Mouse (Mus musculus) E14TG2a.4 (cell line): ENCODE measurements around the gene Pou2f3.

Experiments used
- CTCF ChIP-seq: conservative IDR thresholded peaks from 2 replicates; pipeline ENCODE4 v1.5.1; 2014; ENCODE audit warnings: low read length
- NANOG ChIP-seq: IDR thresholded peaks from 2 replicates; pipeline ENCODE4 v1.6.1; 2014; ENCODE audit warnings: borderline replicate concordance, low read length, mixed read lengths

GRCm38 (mm10) chr9:43253271-43253681, 43.1 kb upstream of the Pou2f3 start:
- no peak for TF ChIP-seq CTCF
- no peak for TF ChIP-seq NANOG
